Mouse (Mus musculus): Measurements from ENCODE around the gene Cblc.
A peak's percentile ranks its signal among the peaks of the same experiment; 100 is the strongest.

- no peak for TF ChIP-seq MAX (IDR thresholded peaks at IDR 0.05)
- no peak for TF ChIP-seq MYOD1 (IDR thresholded peaks at IDR 0.05; ENCODE audit: control insufficient read depth, insufficient read length, low read depth)
- TF ChIP-seq CTCF (IDR thresholded peaks at IDR 0.05; ENCODE audit: control insufficient read depth, insufficient read depth, insufficient read length) = peak; percentile 95
- TF ChIP-seq USF1 (IDR thresholded peaks at IDR 0.05; ENCODE audit: low read depth) = no peak
- TF ChIP-seq MYOG (IDR thresholded peaks at IDR 0.05; ENCODE audit: control insufficient read depth, extremely low read depth, insufficient read length) = no peak
- no peak for TF ChIP-seq CEBPB (IDR thresholded peaks at IDR 0.05; ENCODE audit: low read depth)
Measured at GRCm38 (mm10) chr7:19796697-19797588, at the start of gene Cblc.

Data from C2C12 (cell line).